In genomic region chr6:89595018-89595776, GRCm38 (mm10) we compare ENCODE assay signal across 8 mouse cellular contexts. TPM values are rescaled to one million over a fixed set of nuclear protein-coding genes. Genes with fewer than 3 reads are reported as not detected.
A peak's percentile ranks its signal among the peaks of the same experiment; 100 is the strongest.
DNase-seq lines count a peak whose midpoint lies in the region; ATAC-seq and TF ChIP-seq lines count a peak whose summit lies in the region.

Gene Chchd6, minus strand, starts transcription at chr6:89595652.

- peaks cover 4% of the 10 kb centered on the region for H3K9me3 ChIP-seq in embryonic facial prominence, embryonic 13.5 days
- 0 out of 2 replicates have a peak, but pooled peaks cover 3% of the 10 kb centered on the region for H3K9me3 ChIP-seq in limb, embryonic 14.5 days (ENCODE audit: control insufficient read depth, low read length)
- H3K9me3 ChIP-seq in midbrain, postnatal 0 days (ENCODE audit: low read length): no peaks in the 10 kb centered on the region

- H3K9ac ChIP-seq in embryonic facial prominence, embryonic 13.5 days: peak within 1 kb of the TSS; percentile 77
- H3K9ac ChIP-seq in heart, adult 2 months (ENCODE audit: low read depth, low read length): peak within 1 kb of the TSS; percentile 81
- H3K9ac ChIP-seq in limb, embryonic 14.5 days (ENCODE audit: low read depth, low read length, severe bottlenecking): peak within 1 kb of the TSS; percentile 71
- peak within 1 kb of the TSS; percentile 81 for H3K9ac ChIP-seq in midbrain, postnatal 0 days (replicated peaks; ENCODE audit: low read length, poor library complexity, severe bottlenecking)

- 0 out of 2 replicates have a peak, but pooled peaks have one; percentile 25 for TF ChIP-seq EP300 in heart, adult 2 months (IDR thresholded peaks at IDR 0.05; ENCODE audit: insufficient read depth, low read depth, low read length)

- H3K36me3 ChIP-seq in embryonic facial prominence, embryonic 13.5 days: no peaks in the 10 kb centered on the region
- H3K36me3 ChIP-seq in heart, adult 2 months (ENCODE audit: control insufficient read depth, insufficient read depth, low read length): no peaks in the 10 kb centered on the region
- no peaks in the 10 kb centered on the region for H3K36me3 ChIP-seq in limb, embryonic 14.5 days (ENCODE audit: control insufficient read depth, insufficient read depth, low read length)
- H3K36me3 ChIP-seq in midbrain, postnatal 0 days (ENCODE audit: insufficient read depth, low read length): no peaks in the 10 kb centered on the region

- intact Hi-C loops in heart, adult 2 months (cut with DNase I): loop anchor here (1.0 kb wide), 1 partner anchor 49 kb away; no protein-coding TSS in a partner anchor

- under 1% methylated on average over 55 of the region's 56 CpGs for WGBS in embryonic facial prominence, embryonic 13.5 days
- 1% methylated on average over 56 of the region's 56 CpGs for WGBS in heart, adult 2 months
- under 1% methylated on average over 47 of the region's 56 CpGs for WGBS in limb, embryonic 14.5 days
- WGBS in midbrain, postnatal 0 days: under 1% methylated on average over 44 of the region's 56 CpGs

- peak within 1 kb of the TSS; percentile 74 for H3K4me2 ChIP-seq in embryonic facial prominence, embryonic 13.5 days
- peak within 1 kb of the TSS; percentile 48 for H3K4me2 ChIP-seq in limb, embryonic 14.5 days (replicated peaks; ENCODE audit: low read depth, low read length, severe bottlenecking)
- H3K4me2 ChIP-seq in midbrain, postnatal 0 days (ENCODE audit: low read depth, low read length, poor library complexity, severe bottlenecking): peak within 1 kb of the TSS; percentile 72

- peak; percentile 100 for ATAC-seq in embryonic facial prominence, embryonic 13.5 days (ENCODE audit: insufficient number of reproducible peaks, insufficient read depth, low FRiP score, low TSS enrichment, low read depth)
- peak; percentile 100 for ATAC-seq in limb, embryonic 14.5 days (ENCODE audit: low FRiP score, low read depth)
- peak; percentile 99 for ATAC-seq in midbrain, postnatal 0 days (ENCODE audit: low FRiP score)

- no peaks in the 10 kb centered on the region for H3K27me3 ChIP-seq in embryonic facial prominence, embryonic 13.5 days
- H3K27me3 ChIP-seq in heart, adult 2 months (ENCODE audit: control insufficient read depth, insufficient read depth, low read length): no peaks in the 10 kb centered on the region
- H3K27me3 ChIP-seq in limb, embryonic 14.5 days (ENCODE audit: control insufficient read depth, insufficient read depth, low read length): no peaks in the 10 kb centered on the region
- no peaks in the 10 kb centered on the region for H3K27me3 ChIP-seq in midbrain, postnatal 0 days (ENCODE audit: insufficient read depth, low read length)

- H3K79me2 ChIP-seq in heart, adult 2 months (replicated peaks; ENCODE audit: control insufficient read depth, insufficient read depth, low read length): no peaks in the 10 kb centered on the region

- TF ChIP-seq POLR2A in heart, adult 2 months (IDR thresholded peaks at IDR 0.05; ENCODE audit: insufficient read depth, low read depth, low read length): 0 out of 2 replicates have a peak, but pooled peaks have one; percentile 15
- no peak for TF ChIP-seq POLR2A in limb, embryonic 14.5 days (IDR thresholded peaks at IDR 0.05; ENCODE audit: borderline replicate concordance, extremely low read depth, insufficient read depth, insufficient read length)

- peak within 1 kb of the TSS; percentile 71 for H3K4me3 ChIP-seq in embryonic facial prominence, embryonic 13.5 days
- peak within 1 kb of the TSS; percentile 84 for H3K4me3 ChIP-seq in heart, adult 2 months
- H3K4me3 ChIP-seq in limb, embryonic 14.5 days (replicated peaks; ENCODE audit: low read length): peak within 1 kb of the TSS; percentile 69
- H3K4me3 ChIP-seq in midbrain, postnatal 0 days (ENCODE audit: low read depth, low read length): peak within 1 kb of the TSS; percentile 67

- no peak within 1 kb of the TSS for H3K27ac ChIP-seq in embryonic facial prominence, embryonic 13.5 days
- H3K27ac ChIP-seq in heart, adult 2 months: peak within 1 kb of the TSS; percentile 54
- no peak within 1 kb of the TSS for H3K27ac ChIP-seq in limb, embryonic 14.5 days (replicated peaks; ENCODE audit: low read depth, low read length)
- peak within 1 kb of the TSS; percentile 81 for H3K27ac ChIP-seq in midbrain, postnatal 0 days (ENCODE audit: low read depth, low read length)

- H3K4me1 ChIP-seq in embryonic facial prominence, embryonic 13.5 days: peaks cover 5% of the 10 kb centered on the region
- H3K4me1 ChIP-seq in heart, adult 2 months (ENCODE audit: control insufficient read depth, insufficient read depth, low read length): no peaks in the 10 kb centered on the region; the same call in 1 of the 2 replicates
- no peaks in the 10 kb centered on the region for H3K4me1 ChIP-seq in limb, embryonic 14.5 days (ENCODE audit: control insufficient read depth, insufficient read depth, low read length)
- H3K4me1 ChIP-seq in midbrain, postnatal 0 days (ENCODE audit: insufficient read depth, low read length): peaks cover 6% of the 10 kb centered on the region; the same call in 1 of the 2 replicates

- peak; percentile 85 for DNase-seq in 3134 (ENCODE audit: extremely low read depth, insufficient read length, low spot score)
- peak; percentile 96 to 97 for DNase-seq in adrenal gland, postnatal 36 days
- DNase-seq in heart, adult 2 months: peak; percentile 94 to 96
- peak; percentile 96 for DNase-seq in kidney, adult 9 months
- DNase-seq in limb, embryonic 14.5 days (ENCODE audit: low spot score): peak; percentile 96
- peak; percentile 98 for DNase-seq in midbrain, postnatal 0 days (ENCODE audit: low spot score)
- peak; percentile 69 to 83 for DNase-seq in spleen, postnatal 14 days (ENCODE audit: low spot score in 2 of 2)

- no peak for TF ChIP-seq CTCF in heart, adult 2 months (IDR thresholded peaks at IDR 0.05)
- no peak; the same call in 1 of the 2 replicates for TF ChIP-seq CTCF in midbrain, postnatal 0 days (IDR thresholded peaks at IDR 0.05)

RNA-seq across cellular contexts. Expression of gene Chchd6, which starts in this region (rescaled TPM):
- total RNA-seq in adrenal gland, postnatal 36 days (2021): 10 to 100 TPM; 27.2 to 37.5 TPM
- polyA plus RNA-seq in embryonic facial prominence, embryonic 13.5 days (2015; fragmentation: Nextera tagmentation; extraction: Ambion mirVana): 65.0 and 67.2 TPM in 2 replicates
- total RNA-seq in heart, adult 2 months (2021): 10 to 100 TPM in 1 of 2 experiments, 1 to 10 TPM in 1; 9.3 to 11.4 TPM
- 25.1 and 28.8 TPM in 2 replicates for polyA plus RNA-seq in heart, adult 2 months (2012; rRNA removed)
- 40.6 and 72.3 TPM in 2 replicates for polyA plus RNA-seq in limb, embryonic 14.5 days (2012; rRNA removed)
- 55.9 and 66.7 TPM in 2 replicates for polyA plus RNA-seq in limb, embryonic 14.5 days (2014; fragmentation: Nextera tagmentation; extraction: Ambion mirVana)
- total RNA-seq in midbrain, postnatal 0 days (2014; rRNA removed): 168 and 192 TPM in 2 replicates
- polyA plus RNA-seq in midbrain, postnatal 0 days (2015; fragmentation: Nextera tagmentation; extraction: Ambion mirVana): 182 and 217 TPM in 2 replicates

Comparison
In these comparisons a context has a peak if more than half of its experiments do, and no peak if none do; other contexts are left out.
1. H3K27ac ChIP-seq: peak in heart, adult 2 months (single experiment) and midbrain, postnatal 0 days (single experiment); none in embryonic facial prominence, embryonic 13.5 days (single experiment) and limb, embryonic 14.5 days (single experiment).
2. Peak in every context shown above with its lines, with median percentiles within 50 percentile points of each other: DNase-seq, ATAC-seq, H3K4me2 ChIP-seq, H3K4me3 ChIP-seq and H3K9ac ChIP-seq.